Mouse (Mus musculus) liver, adult 2 months (tissue): ENCODE results near the gene Pdgfd.

Experiments
- CTCF ChIP-seq: fragments of 200-500 bp; IDR thresholded peaks from 2 replicates; pipeline ENCODE4 v1.5.1; 2011; ENCODE audit warnings: low read depth, low read length, control low read depth
- POLR2A ChIP-seq: fragments of 200-500 bp; IDR thresholded peaks from 2 replicates; pipeline ENCODE4 v1.6.1; 2011; ENCODE audit warnings: low read length, control low read depth; ENCODE audit not compliant: insufficient read depth; ENCODE audit errors: extremely low read depth

GRCm38 (mm10) chr9:6337891-6338290 lies 169.5 kb downstream of the Pdgfd start:
- TF ChIP-seq CTCF (no peak), POLR2A (no peak)
